Mouse (Mus musculus) inflammation-experienced regulatory T-cells, adult 6 months (primary cell): ENCODE data around the gene Rsf1. TPM values are rescaled to one million over a fixed set of nuclear protein-coding genes. Genes with fewer than 3 reads are reported as not detected.

ENCODE experiments used
- ATAC-seq: one replicate; pipeline ENCODE4 v1.8.0; 2017
- polyA plus RNA-seq, 3 experiments: library from polyadenylated mRNA; unstranded; fragments of 100-300 nt; shearing (Covaris generic); gene quantifications; one replicate each; pipeline ENCODE4 v1.2.1; 2017

Rsf1 gene
- polyA plus RNA-seq, 3 experiments from 2014 or later: 22.5 to 31.6 (median 30.1) TPM

GRCm38 (mm10) chr7:97726080-97726479 lies 146.4 kb downstream of the Rsf1 start:
- ATAC-seq: no peak

GRCm38 (mm10) chr7:97726778-97727177 lies 147.1 kb downstream of the Rsf1 start:
- ATAC-seq: no peak

- no peak for ATAC-seq
These were observed 149.3 kb downstream of the Rsf1 start for GRCm38 (mm10) chr7:97728666-97729614.

GRCm38 (mm10) chr7:97730427-97730826 lies 150.7 kb downstream of the Rsf1 start:
- ATAC-seq: no peak

GRCm38 (mm10) chr7:97733606-97734005 lies 153.9 kb downstream of the Rsf1 start:
- no peak for ATAC-seq

- no peak for ATAC-seq
These were observed 155.3 kb downstream of the Rsf1 start for GRCm38 (mm10) chr7:97735021-97735420.

- ATAC-seq: no peak
These were observed 156.3 kb downstream of the Rsf1 start for GRCm38 (mm10) chr7:97735886-97736420.

- no peak for ATAC-seq
These were observed 157.6 kb downstream of the Rsf1 start for GRCm38 (mm10) chr7:97737256-97737637.

GRCm38 (mm10) chr7:97737638-97738456 lies 158.2 kb downstream of the Rsf1 start, which contains the start of gene Aqp11:
Gene Aqp11 (minus strand): TSS chr7:97738289.
- ATAC-seq: peak; percentile 54

GRCm38 (mm10) chr7:97740948-97741347 lies 161.3 kb downstream of the Rsf1 start:
- no peak for ATAC-seq

GRCm38 (mm10) chr7:97741756-97742291 lies 162.1 kb downstream of the Rsf1 start:
- ATAC-seq: no peak

Other genes starting within 250 kb of the Rsf1 start
- 1 to 10 TPM in 2 of 3 experiments, under 1 TPM in 1; 0.87 to 2.3 (median 2.3) TPM for gene Usp35, start 247.9 kb upstream of the Rsf1 start, polyA plus RNA-seq
- 1 to 10 TPM in 2 of 3 experiments, under 1 TPM in 1; 0.97 to 1.6 (median 1.5) TPM for gene Kctd21, start 247.6 kb upstream of the Rsf1 start, polyA plus RNA-seq
- gene Alg8, start 208.3 kb upstream of the Rsf1 start, polyA plus RNA-seq: 10 to 100 TPM; 18.9 to 27.2 (median 22.7) TPM
- gene Ndufc2, start 179.9 kb upstream of the Rsf1 start, polyA plus RNA-seq: 100 to 1,000 TPM; 178 to 215 (median 183) TPM
- under 1 TPM in 2 of 3 experiments, not detected in 1; 0.35 to 0.38 TPM for gene Thrsp, start 162.2 kb upstream of the Rsf1 start, polyA plus RNA-seq
- 1 to 10 TPM in 1 of 3 experiments, under 1 TPM in 2; 0.30 to 1.3 (median 0.53) TPM for gene Kctd14, start 128.6 kb upstream of the Rsf1 start, polyA plus RNA-seq
- 10 to 100 TPM; 36.7 to 53.5 (median 40.3) TPM for gene Ints4, start 98.9 kb upstream of the Rsf1 start, polyA plus RNA-seq
- gene Aamdc, start 392 bp upstream of the Rsf1 start, polyA plus RNA-seq: 10 to 100 TPM; 30.3 to 51.0 (median 45.9) TPM
- 10 to 100 TPM; 86.2 to 95.6 (median 88.7) TPM for gene Clns1a, start 116.7 kb downstream of the Rsf1 start, polyA plus RNA-seq
- 1 to 10 TPM in 2 of 3 experiments, under 1 TPM in 1; 0.48 to 1.3 (median 1.1) TPM for gene Aqp11, start 158.4 kb downstream of the Rsf1 start, polyA plus RNA-seq
- 1 to 10 TPM; 1.7 to 4.1 (median 2.2) TPM for gene Pak1, start 208.7 kb downstream of the Rsf1 start, polyA plus RNA-seq